Mouse (Mus musculus) megakaryocyte-erythroid progenitor cell, adult 5-6 weeks (primary cell): ENCODE measurements around the gene 4933405L10Rik. TPM values are rescaled to one million over a fixed set of nuclear protein-coding genes. Genes with fewer than 3 reads are reported as not detected.
A peak's percentile ranks its signal among the peaks of the same experiment; 100 is the strongest.

Experiments
- ATAC-seq: replicated peaks from 2 replicates; pipeline ENCODE4 v1.8.0; 2016; ENCODE audit warnings: mild to moderate bottlenecking, inconsistent platforms; ENCODE audit not compliant: severe bottlenecking, poor library complexity, low FRiP score, low TSS enrichment
- total RNA-seq, 2 experiments: library from RNA; stranded (forward) in 1 of 2; stranded (reverse) in 1 of 2; fragments of 200-1000, 215-1000 nt in 1 of 2; fragments of >200 nt in 1 of 2; fragmentation: Nextera tagmentation in 1 of 2; gene quantifications; 2 replicates each; pipeline ENCODE4 v1.2.3; 2014 to 2017

4933405L10Rik gene
- total RNA-seq, 2 experiments from 2014 or later, result not detected

GRCm38 (mm10) chr8:105739216-105739615 is 31.8 kb downstream of the 4933405L10Rik start:
- ATAC-seq, result no peak

DNA sequence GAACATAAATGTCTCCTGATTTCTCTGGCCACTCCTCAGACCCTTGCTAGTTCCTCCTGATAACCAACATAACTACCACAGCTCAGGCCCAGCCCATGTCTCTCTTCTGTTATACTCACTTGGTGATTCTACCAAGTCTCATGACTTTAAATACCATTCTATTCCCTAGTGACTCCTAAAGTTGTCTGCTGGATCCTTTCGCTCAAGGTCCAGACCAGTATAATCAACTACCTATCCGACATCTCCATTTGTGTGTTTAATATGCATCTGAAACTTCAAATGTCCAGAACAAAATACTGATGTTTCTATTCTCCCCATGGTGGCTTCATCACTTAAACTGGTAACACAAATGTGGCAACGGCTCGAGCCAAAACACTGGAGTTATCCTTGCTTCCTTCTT is 35.8 kb downstream of the 4933405L10Rik start:
- 0 out of 2 replicates have a peak, but pooled peaks have one; percentile 34 for ATAC-seq

GRCm38 (mm10) chr8:105750606-105751005 is 43.2 kb downstream of the 4933405L10Rik start:
- ATAC-seq, result no peak

GRCm38 (mm10) chr8:105753916-105754315 is 46.5 kb downstream of the 4933405L10Rik start:
- ATAC-seq, result no peak

GRCm38 (mm10) chr8:105754688-105755087 is 47.2 kb downstream of the 4933405L10Rik start:
- no peak for ATAC-seq

DNA sequence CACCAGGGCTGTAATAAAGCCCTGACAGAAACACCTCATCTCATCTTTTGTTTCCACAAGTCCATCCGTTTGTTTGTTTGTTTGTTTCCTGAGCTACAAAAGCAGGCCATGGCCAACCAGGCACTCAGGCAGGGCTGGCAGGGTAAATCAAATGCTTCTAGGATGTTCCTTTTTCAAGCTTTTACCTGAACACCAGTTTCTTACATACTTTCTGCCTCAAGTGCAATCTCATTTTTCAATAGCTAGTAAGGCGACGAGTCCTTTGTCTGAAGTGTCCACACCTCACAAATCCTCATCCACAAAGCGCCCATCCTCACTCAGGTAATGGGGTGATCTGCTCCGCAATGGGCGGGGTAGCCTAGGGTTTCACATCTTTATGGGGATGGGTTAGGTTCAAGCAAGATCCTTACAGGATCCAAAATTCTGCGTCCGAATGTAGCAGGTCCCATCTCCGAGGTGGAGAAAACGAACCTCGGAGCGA is 50.4 kb downstream of the 4933405L10Rik start:
- peak; percentile 8; the same call in 1 of the 2 replicates for ATAC-seq

GRCm38 (mm10) chr8:105758277-105759108 is 51.0 kb downstream of the 4933405L10Rik start, which contains the start of gene Gfod2:
Gene Gfod2 (minus strand): TSS chr8:105758664.
- ATAC-seq, result peak; percentile 98

Other genes with a start within 250 kb of the 4933405L10Rik start
- gene Tppp3, start 236.1 kb upstream of the 4933405L10Rik start, total RNA-seq (2014; fragmentation: Nextera tagmentation), result 0.45 and 1.4 TPM in 2 replicates
- 1.3 TPM in 1 of 2 replicates, not detected in the other for gene Tppp3, start 236.1 kb upstream of the 4933405L10Rik start, total RNA-seq (2017)
- 8.4 and 12.8 TPM in 2 replicates for gene Zdhhc1, start 210.8 kb upstream of the 4933405L10Rik start, total RNA-seq (2014; fragmentation: Nextera tagmentation)
- gene Zdhhc1, start 210.8 kb upstream of the 4933405L10Rik start, total RNA-seq (2017), result 2.2 and 3.8 TPM in 2 replicates
- 0.20 TPM in 1 of 2 replicates, not detected in the other for gene Hsd11b2, start 188.9 kb upstream of the 4933405L10Rik start, total RNA-seq (2014; fragmentation: Nextera tagmentation)
- 0.19 TPM in 1 of 2 replicates, not detected in the other for gene Hsd11b2, start 188.9 kb upstream of the 4933405L10Rik start, total RNA-seq (2017)
- 51.9 and 70.3 TPM in 2 replicates for gene Atp6v0d1, start 141.6 kb upstream of the 4933405L10Rik start, total RNA-seq (2014; fragmentation: Nextera tagmentation)
- 21.0 and 32.0 TPM in 2 replicates for gene Atp6v0d1, start 141.6 kb upstream of the 4933405L10Rik start, total RNA-seq (2017)
- 148 and 206 TPM in 2 replicates for gene Ripor1, start 102.4 kb upstream of the 4933405L10Rik start, total RNA-seq (2014; fragmentation: Nextera tagmentation)
- 16.7 and 20.6 TPM in 2 replicates for gene Ripor1, start 102.4 kb upstream of the 4933405L10Rik start, total RNA-seq (2017)
- gene Ctcf, start 71.1 kb upstream of the 4933405L10Rik start, total RNA-seq (2014; fragmentation: Nextera tagmentation), result 96.1 and 112 TPM in 2 replicates
- 113 and 160 TPM in 2 replicates for gene Ctcf, start 71.1 kb upstream of the 4933405L10Rik start, total RNA-seq (2017)
- gene Agrp, start 70.3 kb upstream of the 4933405L10Rik start, total RNA-seq (2014; fragmentation: Nextera tagmentation), result not detected in 2 replicates
- not detected in 2 replicates for gene Agrp, start 70.3 kb upstream of the 4933405L10Rik start, total RNA-seq (2017)
- gene Carmil2, start 21.4 kb upstream of the 4933405L10Rik start, total RNA-seq (2014; fragmentation: Nextera tagmentation), result 5.7 and 7.1 TPM in 2 replicates
- 1.1 and 2.7 TPM in 2 replicates for gene Carmil2, start 21.4 kb upstream of the 4933405L10Rik start, total RNA-seq (2017)
- gene Acd, start 6.6 kb upstream of the 4933405L10Rik start, total RNA-seq (2014; fragmentation: Nextera tagmentation), result 60.3 and 83.6 TPM in 2 replicates
- 20.6 and 46.8 TPM in 2 replicates for gene Acd, start 6.6 kb upstream of the 4933405L10Rik start, total RNA-seq (2017)
- 9.1 and 16.5 TPM in 2 replicates for gene Pard6a, start 6.5 kb upstream of the 4933405L10Rik start, total RNA-seq (2014; fragmentation: Nextera tagmentation)
- 2.6 and 13.0 TPM in 2 replicates for gene Pard6a, start 6.5 kb upstream of the 4933405L10Rik start, total RNA-seq (2017)
- 15.8 and 25.4 TPM in 2 replicates for gene Enkd1, start 555 bp downstream of the 4933405L10Rik start, total RNA-seq (2014; fragmentation: Nextera tagmentation)
- 7.4 and 9.9 TPM in 2 replicates for gene Enkd1, start 555 bp downstream of the 4933405L10Rik start, total RNA-seq (2017)
- gene Gfod2, start 51.0 kb downstream of the 4933405L10Rik start, total RNA-seq (2014; fragmentation: Nextera tagmentation), result 2.3 and 2.7 TPM in 2 replicates
- 3.1 and 9.8 TPM in 2 replicates for gene Gfod2, start 51.0 kb downstream of the 4933405L10Rik start, total RNA-seq (2017)
- gene Ranbp10, start 119.7 kb downstream of the 4933405L10Rik start, total RNA-seq (2014; fragmentation: Nextera tagmentation), result 34.9 and 36.4 TPM in 2 replicates
- 8.3 and 16.0 TPM in 2 replicates for gene Ranbp10, start 119.7 kb downstream of the 4933405L10Rik start, total RNA-seq (2017)
- gene Tsnaxip1, start 120.1 kb downstream of the 4933405L10Rik start, total RNA-seq (2014; fragmentation: Nextera tagmentation), result not detected in 2 replicates
- gene Tsnaxip1, start 120.1 kb downstream of the 4933405L10Rik start, total RNA-seq (2017), result not detected in 2 replicates
- 32.0 and 47.6 TPM in 2 replicates for gene Cenpt, start 145.6 kb downstream of the 4933405L10Rik start, total RNA-seq (2014; fragmentation: Nextera tagmentation)
- 14.2 and 20.0 TPM in 2 replicates for gene Cenpt, start 145.6 kb downstream of the 4933405L10Rik start, total RNA-seq (2017)
- 24.4 and 27.1 TPM in 2 replicates for gene Thap11, start 147.5 kb downstream of the 4933405L10Rik start, total RNA-seq (2014; fragmentation: Nextera tagmentation)
- gene Thap11, start 147.5 kb downstream of the 4933405L10Rik start, total RNA-seq (2017), result 18.5 and 33.4 TPM in 2 replicates
- 174 and 237 TPM in 2 replicates for gene Nutf2, start 152.9 kb downstream of the 4933405L10Rik start, total RNA-seq (2014; fragmentation: Nextera tagmentation)
- gene Nutf2, start 152.9 kb downstream of the 4933405L10Rik start, total RNA-seq (2017), result 29.3 and 101 TPM in 2 replicates
- 45.9 and 46.3 TPM in 2 replicates for gene Edc4, start 173.2 kb downstream of the 4933405L10Rik start, total RNA-seq (2014; fragmentation: Nextera tagmentation)
- gene Edc4, start 173.2 kb downstream of the 4933405L10Rik start, total RNA-seq (2017), result 25.9 and 38.4 TPM in 2 replicates
- gene Nrn1l, start 185.9 kb downstream of the 4933405L10Rik start, total RNA-seq (2014; fragmentation: Nextera tagmentation), result 2.0 and 3.3 TPM in 2 replicates
- not detected in 2 replicates for gene Nrn1l, start 185.9 kb downstream of the 4933405L10Rik start, total RNA-seq (2017)
- 16.8 and 17.5 TPM in 2 replicates for gene Pskh1, start 192.8 kb downstream of the 4933405L10Rik start, total RNA-seq (2014; fragmentation: Nextera tagmentation)
- gene Pskh1, start 192.8 kb downstream of the 4933405L10Rik start, total RNA-seq (2017), result 15.4 and 17.3 TPM in 2 replicates
- 1.6 TPM in 1 of 2 replicates, not detected in the other for gene Ctrl, start 226.2 kb downstream of the 4933405L10Rik start, total RNA-seq (2014; fragmentation: Nextera tagmentation)
- not detected in 2 replicates for gene Ctrl, start 226.2 kb downstream of the 4933405L10Rik start, total RNA-seq (2017)
- 93.9 and 150 TPM in 2 replicates for gene Psmb10, start 230.8 kb downstream of the 4933405L10Rik start, total RNA-seq (2014; fragmentation: Nextera tagmentation)
- gene Psmb10, start 230.8 kb downstream of the 4933405L10Rik start, total RNA-seq (2017), result 29.5 and 38.9 TPM in 2 replicates
- gene Lcat, start 235.7 kb downstream of the 4933405L10Rik start, total RNA-seq (2014; fragmentation: Nextera tagmentation), result 3.7 and 4.6 TPM in 2 replicates
- gene Lcat, start 235.7 kb downstream of the 4933405L10Rik start, total RNA-seq (2017), result 1.5 TPM in 1 of 2 replicates, not detected in the other